Mouse (Mus musculus): Measurements from ENCODE around the gene Foxk1. TPM values are rescaled to one million over a fixed set of nuclear protein-coding genes. Genes with fewer than 3 reads are reported as not detected.

Foxk1 gene
- polyA plus RNA-seq, 1 experiment = 58.0 TPM

DNA sequence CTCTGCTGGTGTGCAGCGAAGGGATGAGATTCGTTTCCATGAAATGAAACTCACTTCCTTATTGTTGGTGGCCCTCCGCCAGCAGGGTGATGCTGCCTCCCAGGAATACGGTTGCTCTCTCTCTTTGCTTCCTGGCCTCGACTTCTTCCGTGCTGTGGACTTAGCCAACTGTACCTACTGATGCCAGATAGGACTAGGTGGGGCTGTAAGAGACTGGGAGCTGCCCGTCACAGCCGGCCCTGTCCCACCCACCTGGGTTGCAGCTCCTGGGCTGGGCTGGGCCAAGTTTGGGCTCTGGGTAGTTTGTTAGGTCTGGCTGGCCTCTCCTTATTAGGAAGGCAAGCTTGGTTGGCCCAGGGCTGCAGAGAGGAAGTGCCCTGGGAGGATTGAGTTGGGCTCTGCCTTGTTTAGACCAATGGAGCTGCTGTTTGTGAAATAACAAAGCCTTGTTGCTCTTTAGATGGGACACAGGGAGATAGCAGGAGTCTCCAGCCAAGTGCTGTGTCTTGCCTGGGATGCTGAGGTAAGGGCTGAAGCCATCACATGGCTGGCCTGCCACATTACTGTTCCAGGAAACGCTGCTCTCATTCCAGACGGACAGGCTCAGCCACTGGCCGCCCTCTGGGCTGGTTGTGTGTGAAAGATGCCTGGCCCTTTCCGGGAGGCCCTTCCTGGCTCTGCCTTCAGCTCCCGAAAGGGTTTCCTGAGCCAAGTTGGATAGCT, 23.5 kb downstream of the Foxk1 start:
- TF ChIP-seq CTCF (IDR thresholded peaks at IDR 0.05; ENCODE audit: extremely low read depth, insufficient read length, insufficient replicate concordance, low read depth, low read length) = no peak
- peak overlapping the region; percentile 5 for H3K4me3 ChIP-seq (ENCODE audit: low read depth, low read length)
- peak overlapping the region; percentile 96 for H3K27ac ChIP-seq (ENCODE audit: insufficient read depth, low read depth, low read length)
- H3K36me3 ChIP-seq (ENCODE audit: control insufficient read depth, insufficient read depth, low read length) = peaks cover 2% of the 10 kb centered on the region; the same call in 1 of the 2 replicates
- H3K27me3 ChIP-seq (ENCODE audit: control insufficient read depth, insufficient read depth, low read length) = no peaks in the 10 kb centered on the region
- H3K4me1 ChIP-seq (ENCODE audit: control insufficient read depth, insufficient read depth, insufficient read length, low read length) = peaks cover 61% of the 10 kb centered on the region
- 14% methylated on average over 13 of the region's 13 CpGs for WGBS

DNA sequence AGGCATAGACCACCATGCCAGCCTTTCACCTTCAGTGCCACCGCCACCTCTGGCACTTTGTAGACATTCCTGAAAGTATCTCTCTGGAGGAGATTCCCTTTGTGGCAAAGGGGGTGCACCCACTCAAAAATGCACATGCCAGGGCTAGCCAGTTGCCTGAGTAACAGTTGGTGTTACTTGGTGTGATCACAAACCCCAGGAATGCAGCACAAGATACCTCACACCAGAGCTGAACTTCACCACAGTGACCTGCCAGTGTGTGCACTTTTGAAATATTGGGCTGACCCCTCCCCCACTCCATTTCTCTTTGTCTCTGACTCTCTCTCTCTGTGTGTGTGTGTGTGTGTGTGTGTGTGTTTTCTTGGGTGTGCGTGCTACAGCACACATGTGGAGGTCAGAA, 25.2 kb downstream of the Foxk1 start:
- Histone ChIP-seq H3K4me1 (ENCODE audit: control insufficient read depth, insufficient read depth, insufficient read length, low read length) (peaks cover 54% of the 10 kb centered on the region), H3K36me3 (ENCODE audit: control insufficient read depth, insufficient read depth, low read length) (no peaks in the 10 kb centered on the region), H3K27me3 (ENCODE audit: control insufficient read depth, insufficient read depth, low read length) (no peaks in the 10 kb centered on the region), H3K4me3 (ENCODE audit: low read depth, low read length) (no peak overlapping the region), H3K27ac (ENCODE audit: insufficient read depth, low read depth, low read length) (peak overlapping the region; percentile 96)
- TF ChIP-seq POLR2A (IDR thresholded peaks at IDR 0.05; ENCODE audit: low read depth, low read length) (no peak), CTCF (IDR thresholded peaks at IDR 0.05; ENCODE audit: extremely low read depth, insufficient read length, insufficient replicate concordance, low read depth, low read length) (no peak)
- WGBS = 91% methylated on average over 2 of the region's 2 CpGs

DNA sequence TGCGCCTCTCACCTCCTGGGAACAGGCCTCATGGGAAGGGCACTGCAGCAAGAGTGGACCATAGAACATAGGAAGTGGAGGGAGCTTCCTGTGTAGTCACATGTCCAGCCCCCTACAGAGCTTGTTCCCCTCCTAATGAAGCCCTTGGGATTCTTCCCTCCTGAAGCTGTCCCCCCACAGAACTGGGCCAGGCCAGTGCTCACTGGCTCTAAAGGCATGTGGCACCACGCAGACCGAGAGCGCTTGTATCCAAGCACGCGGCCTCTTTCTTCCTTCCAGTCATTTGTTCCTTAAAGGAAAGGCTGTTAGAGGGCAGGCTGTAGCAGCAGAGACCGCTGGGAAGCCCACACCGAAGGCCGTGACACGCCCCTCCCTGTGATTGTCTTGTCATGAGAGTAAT, 26.6 kb downstream of the Foxk1 start:
- Histone ChIP-seq H3K27me3 (ENCODE audit: control insufficient read depth, insufficient read depth, low read length) (no peaks in the 10 kb centered on the region), H3K4me1 (ENCODE audit: control insufficient read depth, insufficient read depth, insufficient read length, low read length) (peaks cover 51% of the 10 kb centered on the region), H3K36me3 (ENCODE audit: control insufficient read depth, insufficient read depth, low read length) (no peaks in the 10 kb centered on the region), H3K4me3 (ENCODE audit: low read depth, low read length) (no peak overlapping the region), H3K27ac (ENCODE audit: insufficient read depth, low read depth, low read length) (peak overlapping the region; percentile 62)
- 0 out of 2 replicates have a peak, but pooled peaks have one; percentile 11 for TF ChIP-seq POLR2A (IDR thresholded peaks at IDR 0.05; ENCODE audit: low read depth, low read length)
- TF ChIP-seq CTCF (IDR thresholded peaks at IDR 0.05; ENCODE audit: extremely low read depth, insufficient read length, insufficient replicate concordance, low read depth, low read length) = no peak
- 64% methylated on average over 10 of the region's 10 CpGs for WGBS

DNA sequence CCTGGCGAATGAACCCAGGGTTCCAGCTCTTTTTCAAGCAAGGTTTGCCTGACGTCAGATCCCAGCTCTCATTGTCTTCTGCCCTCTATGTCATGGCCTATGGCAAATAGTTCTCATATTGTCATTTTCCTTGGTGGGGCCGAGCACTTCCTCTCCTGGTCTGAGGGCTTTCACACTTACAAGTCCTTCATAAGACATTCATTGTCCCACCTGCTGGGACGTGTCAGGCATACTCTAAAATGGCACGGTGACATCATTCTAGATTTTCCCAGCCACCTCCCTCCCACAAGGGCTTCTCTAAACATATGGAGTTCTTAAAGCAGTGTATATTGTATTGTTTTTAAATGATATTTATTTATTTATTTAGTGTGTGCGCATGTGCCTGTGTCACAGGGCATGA, 27.4 kb downstream of the Foxk1 start:
- H3K27ac ChIP-seq (ENCODE audit: insufficient read depth, low read depth, low read length) = no peak overlapping the region
- H3K4me3 ChIP-seq (ENCODE audit: low read depth, low read length) = no peak overlapping the region
- H3K4me1 ChIP-seq (ENCODE audit: control insufficient read depth, insufficient read depth, insufficient read length, low read length) = peaks cover 47% of the 10 kb centered on the region
- no peaks in the 10 kb centered on the region for H3K27me3 ChIP-seq (ENCODE audit: control insufficient read depth, insufficient read depth, low read length)
- WGBS = 85% methylated on average over 6 of the region's 6 CpGs
- TF ChIP-seq CTCF (IDR thresholded peaks at IDR 0.05; ENCODE audit: extremely low read depth, insufficient read length, insufficient replicate concordance, low read depth, low read length) = no peak
- TF ChIP-seq POLR2A (IDR thresholded peaks at IDR 0.05; ENCODE audit: low read depth, low read length) = no peak
- H3K36me3 ChIP-seq (ENCODE audit: control insufficient read depth, insufficient read depth, low read length) = 0 out of 2 replicates have a peak, but pooled peaks cover 1% of the 10 kb centered on the region

DNA sequence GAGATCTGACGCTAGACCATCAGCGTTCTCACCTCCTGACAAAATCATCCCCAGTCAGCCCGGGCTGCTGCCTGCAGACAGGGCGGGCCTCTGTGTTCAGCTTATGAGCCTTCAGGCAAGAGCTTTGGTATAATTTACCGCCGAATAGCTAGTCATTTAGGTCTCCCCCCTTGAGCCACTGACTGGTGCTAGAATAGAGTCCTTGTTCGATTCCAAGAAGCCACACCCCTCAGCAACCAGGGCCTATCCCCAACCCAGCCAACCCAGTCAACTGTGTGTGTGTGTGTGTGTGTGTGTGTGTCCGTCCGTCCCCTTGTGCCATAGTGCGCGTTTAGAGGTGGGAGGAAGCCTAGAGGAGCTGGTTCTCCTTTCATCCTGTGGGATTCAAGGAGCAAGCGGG, 29.7 kb downstream of the Foxk1 start:
- peaks cover 27% of the 10 kb centered on the region for H3K4me1 ChIP-seq (ENCODE audit: control insufficient read depth, insufficient read depth, insufficient read length, low read length)
- H3K36me3 ChIP-seq (ENCODE audit: control insufficient read depth, insufficient read depth, low read length) = peaks cover 13% of the 10 kb centered on the region
- no peak for TF ChIP-seq CTCF (IDR thresholded peaks at IDR 0.05; ENCODE audit: extremely low read depth, insufficient read length, insufficient replicate concordance, low read depth, low read length)
- H3K27me3 ChIP-seq (ENCODE audit: control insufficient read depth, insufficient read depth, low read length) = no peaks in the 10 kb centered on the region
- no peak overlapping the region for H3K4me3 ChIP-seq (ENCODE audit: low read depth, low read length)
- H3K27ac ChIP-seq (ENCODE audit: insufficient read depth, low read depth, low read length) = no peak overlapping the region
- 85% methylated on average over 12 of the region's 12 CpGs for WGBS

DNA sequence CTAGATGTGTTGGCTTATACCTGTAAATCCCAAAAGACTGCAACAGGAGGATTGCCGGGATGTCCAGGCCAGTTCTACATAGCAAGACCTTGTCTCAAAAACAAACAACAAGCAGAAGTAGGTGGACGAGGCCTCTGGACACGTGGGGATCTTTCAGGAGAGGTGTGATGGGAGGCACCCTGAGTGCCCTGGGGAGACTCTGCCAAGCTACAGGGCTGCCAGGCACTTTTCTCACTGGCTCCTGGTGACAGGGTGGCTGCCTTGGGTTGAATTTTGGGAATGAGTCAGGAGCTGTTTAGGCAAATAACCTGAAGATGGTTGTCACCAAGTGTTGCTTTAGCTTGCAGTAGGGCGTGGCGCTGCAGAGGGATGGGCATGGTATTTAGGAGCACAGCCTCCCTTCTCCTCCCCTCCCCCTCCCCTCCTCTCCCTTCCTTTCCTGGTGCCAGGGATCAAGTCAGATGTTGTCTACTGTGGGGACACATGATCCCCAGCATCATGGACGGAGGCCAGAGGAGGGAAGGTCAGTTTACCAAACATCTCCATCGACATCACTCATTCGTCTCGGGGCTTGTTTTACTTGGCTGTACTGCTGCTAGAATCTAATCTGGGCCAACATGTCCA, 30.6 kb downstream of the Foxk1 start:
- Histone ChIP-seq H3K27me3 (ENCODE audit: control insufficient read depth, insufficient read depth, low read length) (no peaks in the 10 kb centered on the region), H3K27ac (ENCODE audit: insufficient read depth, low read depth, low read length) (no peak overlapping the region), H3K36me3 (ENCODE audit: control insufficient read depth, insufficient read depth, low read length) (peaks cover 19% of the 10 kb centered on the region), H3K4me1 (ENCODE audit: control insufficient read depth, insufficient read depth, insufficient read length, low read length) (peaks cover 18% of the 10 kb centered on the region), H3K4me3 (ENCODE audit: low read depth, low read length) (no peak overlapping the region)
- TF ChIP-seq POLR2A (IDR thresholded peaks at IDR 0.05; ENCODE audit: low read depth, low read length) (no peak), CTCF (IDR thresholded peaks at IDR 0.05; ENCODE audit: extremely low read depth, insufficient read length, insufficient replicate concordance, low read depth, low read length) (no peak)
- 78% methylated on average over 9 of the region's 9 CpGs for WGBS

DNA sequence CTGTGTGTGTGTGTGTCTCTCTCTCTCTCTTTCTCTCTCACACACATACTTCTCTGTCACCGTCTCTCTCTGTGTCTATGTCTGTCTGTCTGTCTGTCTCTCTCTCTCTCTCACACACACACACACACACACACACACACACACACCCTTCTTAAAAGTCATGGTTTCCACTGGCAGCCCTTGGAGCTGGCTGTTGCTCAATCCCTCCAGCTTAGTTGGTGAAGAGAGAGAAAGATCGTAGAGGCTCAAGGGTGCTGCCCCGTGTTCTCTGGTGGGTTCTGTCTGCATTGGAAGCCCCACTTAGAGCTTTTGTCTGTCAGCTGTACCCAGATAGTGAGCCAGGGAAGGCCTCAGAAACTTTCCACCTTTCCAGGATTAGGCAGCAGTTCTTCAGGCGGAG, 31.4 kb downstream of the Foxk1 start:
- TF ChIP-seq CTCF (IDR thresholded peaks at IDR 0.05; ENCODE audit: extremely low read depth, insufficient read length, insufficient replicate concordance, low read depth, low read length) = no peak
- no peak for TF ChIP-seq POLR2A (IDR thresholded peaks at IDR 0.05; ENCODE audit: low read depth, low read length)
- no peak overlapping the region for H3K27ac ChIP-seq (ENCODE audit: insufficient read depth, low read depth, low read length)
- H3K4me1 ChIP-seq (ENCODE audit: control insufficient read depth, insufficient read depth, insufficient read length, low read length) = peaks cover 11% of the 10 kb centered on the region
- no peaks in the 10 kb centered on the region for H3K27me3 ChIP-seq (ENCODE audit: control insufficient read depth, insufficient read depth, low read length)
- H3K36me3 ChIP-seq (ENCODE audit: control insufficient read depth, insufficient read depth, low read length) = peaks cover 22% of the 10 kb centered on the region
- 88% methylated on average over 4 of the region's 4 CpGs for WGBS
- no peak overlapping the region for H3K4me3 ChIP-seq (ENCODE audit: low read depth, low read length)

All from small intestine, adult 2 months (tissue).